Mouse (Mus musculus) liver, postnatal 0 days (tissue): ENCODE data around the gene Dcst2.

Experiments used
- CTCF ChIP-seq: sonication (generic); IDR thresholded peaks from 2 replicates; pipeline ENCODE4 v1.5.1; 2016; ENCODE audit warnings: antibody characterized with exemption, low read depth
- EP300 ChIP-seq: IDR thresholded peaks from 2 replicates; pipeline ENCODE4 v1.6.1; 2016; ENCODE audit warnings: antibody characterized with exemption, low read depth, mild to moderate bottlenecking

DNA sequence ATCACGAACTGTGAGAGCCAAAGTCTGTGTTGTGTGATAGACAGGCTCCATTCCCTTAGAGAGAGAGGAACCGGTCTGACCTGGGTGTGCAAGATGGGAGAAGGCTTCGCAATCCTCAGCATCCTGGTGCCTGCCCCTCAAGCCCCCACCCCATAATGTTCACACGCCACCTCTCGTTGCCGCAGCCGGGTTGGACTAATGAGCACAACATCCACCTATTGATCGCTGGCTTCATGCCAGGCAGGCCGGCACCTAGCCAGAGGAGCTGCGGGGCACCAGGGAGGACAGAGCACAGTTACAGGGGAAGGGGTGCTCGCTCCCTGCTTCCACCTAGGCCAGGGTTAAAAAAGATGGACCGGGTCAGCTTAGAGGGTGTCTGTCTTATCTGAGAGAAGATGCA, 29.3 kb upstream of the Dcst2 start:
- TF ChIP-seq CTCF (no peak), EP300 (no peak)
